Mouse (Mus musculus): Measurements from ENCODE around the gene Pak6.
"Not testable (repeated sequence)": the region's sequence is repeated elsewhere in the genome, so short reads cannot be mapped to it uniquely, and the experiment has no call there.

Pak6 gene

GRCm38 (mm10) chr2:118662902-118663803 lies at the start of gene Pak6:
Gene Pak6 (plus strand): TSS chr2:118663303.
- peak in 1 of 2 experiments; percentile 27 for DNase-seq (ENCODE audit: low spot score in 2 of 2)

- DNase-seq (ENCODE audit: low spot score in 2 of 2) = no peak
These were observed 45.1 kb upstream of the Pak6 start for GRCm38 (mm10) chr2:118618013-118618412.

GRCm38 (mm10) chr2:118620101-118620500 lies 43.0 kb upstream of the Pak6 start:
- no peak for DNase-seq (ENCODE audit: low spot score in 2 of 2)

DNA sequence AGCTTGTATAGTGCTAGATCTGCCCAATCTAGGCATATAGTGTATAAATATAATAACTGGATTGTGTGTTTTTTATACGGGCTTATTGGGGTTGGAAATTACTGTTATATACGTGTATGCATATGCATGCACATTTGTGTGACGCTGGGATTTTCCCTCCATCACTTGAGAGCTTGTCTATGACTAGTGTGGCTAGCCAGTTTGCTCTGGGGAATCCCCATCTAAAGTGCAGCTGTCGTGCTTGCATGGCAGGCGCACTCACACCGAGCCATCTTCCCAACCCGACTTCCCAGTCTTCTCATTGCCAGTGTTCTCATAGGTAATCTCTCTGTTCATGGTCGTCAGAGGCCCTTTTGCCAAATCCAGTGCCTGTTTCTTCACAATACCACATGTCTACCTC lies 42.5 kb upstream of the Pak6 start:
- DNase-seq (ENCODE audit: low spot score in 2 of 2) = no peak

- DNase-seq (ENCODE audit: low spot score in 2 of 2) = no peak
These were observed 33.8 kb upstream of the Pak6 start for GRCm38 (mm10) chr2:118629276-118629675.

DNA sequence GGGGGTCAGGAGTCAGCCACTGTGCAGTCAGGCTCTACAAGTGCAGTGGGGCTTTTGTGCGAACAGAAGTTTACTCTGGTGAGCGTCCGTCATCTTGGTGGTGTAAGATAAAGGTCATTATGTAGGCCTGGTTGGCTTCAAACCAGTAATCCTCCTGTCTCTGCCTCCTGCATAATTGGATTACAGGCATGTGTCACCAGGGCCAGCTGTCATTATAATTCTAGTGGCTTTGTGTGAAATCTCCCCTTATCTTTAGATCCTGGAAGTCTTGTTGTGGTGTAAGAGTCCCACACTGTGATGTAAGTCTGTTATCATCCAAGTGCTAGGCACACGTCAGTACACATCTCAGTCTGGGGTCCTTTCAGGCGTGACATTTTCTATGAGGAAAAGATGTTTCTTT lies 29.7 kb upstream of the Pak6 start:
- no peak for DNase-seq (ENCODE audit: low spot score in 2 of 2)

DNA sequence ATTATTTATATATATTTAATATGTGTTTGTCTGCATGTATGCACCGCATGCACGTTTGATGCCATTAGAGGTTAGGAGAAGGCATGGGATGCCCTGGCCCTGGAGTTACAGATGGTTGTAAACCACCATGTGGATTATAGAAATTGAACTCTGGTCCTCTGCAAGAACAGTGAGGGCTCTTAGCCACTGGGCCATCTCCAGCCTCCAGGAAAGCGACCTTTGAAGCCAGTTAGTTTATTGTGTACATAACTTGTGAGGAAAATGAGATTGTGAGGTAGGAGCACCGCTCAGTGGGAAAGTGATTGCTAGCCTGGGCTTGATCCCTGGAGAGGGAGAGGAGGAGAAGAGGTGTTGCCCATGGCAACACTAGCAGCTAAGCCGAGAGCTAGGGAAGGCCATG lies 25.8 kb upstream of the Pak6 start:
- DNase-seq (ENCODE audit: low spot score in 2 of 2) = no peak

- peak; percentile 74 to 91 for DNase-seq (ENCODE audit: low spot score in 2 of 2)
These were observed 25.1 kb upstream of the Pak6 start for GRCm38 (mm10) chr2:118637888-118638526.

DNA sequence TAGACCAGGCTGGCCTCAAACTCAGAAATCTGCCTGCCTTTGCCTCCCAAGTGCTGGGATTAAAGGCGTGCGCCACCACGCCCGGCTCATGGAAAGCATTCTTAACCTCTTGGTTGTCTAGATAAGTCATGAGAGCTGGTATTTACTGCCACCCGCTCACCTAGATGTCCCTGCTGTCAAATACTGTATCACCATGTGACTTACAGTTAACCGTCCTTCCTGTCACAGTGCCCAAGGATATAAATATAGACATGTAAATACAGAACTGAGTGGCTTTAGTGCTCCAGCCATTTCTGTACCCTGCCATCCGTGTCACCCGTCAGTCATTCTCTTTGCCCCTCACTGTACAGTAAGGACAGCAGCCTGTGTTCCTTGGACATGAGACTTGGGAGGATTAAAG lies 24.4 kb upstream of the Pak6 start:
- DNase-seq (ENCODE audit: low spot score in 2 of 2) = peak in 1 of 2 experiments; percentile 16

- no peak for DNase-seq (ENCODE audit: low spot score in 2 of 2)
These were observed 22.0 kb upstream of the Pak6 start for GRCm38 (mm10) chr2:118641147-118641546.

GRCm38 (mm10) chr2:118642431-118642830 lies 20.7 kb upstream of the Pak6 start:
- no peak for DNase-seq (ENCODE audit: low spot score in 2 of 2)

DNA sequence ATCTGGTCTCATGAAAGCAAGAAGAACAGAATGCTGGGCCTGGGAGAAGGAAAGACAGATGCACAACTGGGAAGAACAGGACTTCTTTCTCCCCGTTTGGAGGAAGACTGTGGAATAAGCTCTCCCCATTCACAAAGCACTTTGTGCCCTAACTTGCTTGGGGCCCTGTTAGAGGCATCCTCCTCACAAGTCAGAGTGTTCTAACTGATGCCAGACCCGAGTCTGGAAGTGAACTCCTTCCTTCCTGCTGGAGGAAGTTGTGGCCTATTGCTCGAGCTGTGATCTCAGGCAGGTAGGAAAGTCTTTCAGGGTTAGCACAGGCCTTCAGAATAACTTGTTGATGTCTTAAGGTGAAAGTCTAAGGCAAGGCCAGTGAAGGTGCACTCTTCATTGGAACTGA lies 20.2 kb upstream of the Pak6 start:
- no peak for DNase-seq (ENCODE audit: low spot score in 2 of 2)

- DNase-seq (ENCODE audit: low spot score in 2 of 2) = no peak
These were observed 16.4 kb upstream of the Pak6 start for GRCm38 (mm10) chr2:118646665-118647064.

- not testable (repeated sequence) for DNase-seq (ENCODE audit: low spot score in 2 of 2)
These were observed 12.4 kb upstream of the Pak6 start for GRCm38 (mm10) chr2:118650697-118651096.

GRCm38 (mm10) chr2:118656688-118657281 lies 6.3 kb upstream of the Pak6 start:
- no peak for DNase-seq (ENCODE audit: low spot score in 2 of 2)

- peak; percentile 81 to 82 for DNase-seq (ENCODE audit: low spot score in 2 of 2)
These were observed 4.6 kb upstream of the Pak6 start for GRCm38 (mm10) chr2:118658457-118658856.

DNA sequence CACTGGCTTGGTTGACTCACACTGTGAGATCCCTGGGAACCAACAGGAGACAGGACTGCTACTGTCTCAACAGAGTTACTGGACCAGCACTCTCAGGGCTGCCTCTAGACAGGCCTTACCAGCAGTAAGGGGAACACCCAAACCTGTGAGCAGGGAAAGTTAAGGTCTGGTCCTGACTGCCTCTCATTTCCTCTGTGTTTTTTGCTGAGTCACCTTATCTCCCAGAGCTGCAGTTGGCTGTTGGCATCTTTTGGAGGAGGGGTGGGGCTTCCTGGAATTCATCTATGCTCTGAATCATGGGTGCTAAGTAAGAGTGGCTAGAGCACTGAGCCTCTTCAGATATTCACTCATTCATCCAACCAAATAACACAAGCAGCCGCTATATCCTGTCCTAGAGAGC lies 4.0 kb upstream of the Pak6 start:
- DNase-seq (ENCODE audit: low spot score in 2 of 2) = peak; percentile 74 to 75

- no peak for DNase-seq (ENCODE audit: low spot score in 2 of 2)
These were observed 3.6 kb upstream of the Pak6 start for GRCm38 (mm10) chr2:118659493-118659892.

DNA sequence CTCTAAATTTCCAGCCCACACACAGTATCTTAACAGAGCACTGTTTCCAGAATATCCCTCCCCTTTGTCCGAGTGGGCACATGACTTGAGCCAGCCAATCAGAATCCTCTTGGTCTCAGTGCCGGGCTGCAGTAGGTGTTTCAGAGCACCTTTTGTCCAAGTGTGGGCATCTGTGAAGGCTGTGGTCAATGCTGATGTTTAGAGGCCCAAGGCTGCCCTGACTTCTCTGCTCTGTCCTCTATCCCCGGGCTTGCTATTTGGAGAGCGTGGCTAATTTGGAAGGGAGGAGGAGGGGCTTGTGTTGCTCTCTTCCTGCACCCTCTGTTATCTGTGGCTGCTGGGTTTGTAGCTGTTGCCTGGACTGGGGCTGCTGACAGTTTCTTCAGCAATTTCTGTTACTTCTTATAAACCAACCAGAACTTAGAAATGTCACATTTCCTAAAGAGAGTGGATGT lies 3.1 kb upstream of the Pak6 start:
- DNase-seq (ENCODE audit: low spot score in 2 of 2) = peak; percentile 66 to 79

GRCm38 (mm10) chr2:118661891-118662290 lies 1.2 kb upstream of the Pak6 start:
- DNase-seq (ENCODE audit: low spot score in 2 of 2) = no peak

GRCm38 (mm10) chr2:118663804-118664766 lies 982 bp downstream of the Pak6 start:
- DNase-seq (ENCODE audit: low spot score in 2 of 2) = no peak

All from spleen, postnatal 4 days (tissue).